Mouse (Mus musculus) olfactory bulb, adult 2 months (tissue): Measurements from ENCODE around the gene Cma1. TPM values are rescaled to one million over a fixed set of nuclear protein-coding genes. Genes with fewer than 3 reads are reported as not detected.

Experiments used
- H3K27ac ChIP-seq: fragments of 200-500 bp; 2 replicates; pipeline ENCODE4 v1.5.1; 2012; ENCODE audit warnings: low read depth, low read length; ENCODE audit not compliant: insufficient read depth
- H3K4me1 ChIP-seq: fragments of 200-500 bp; 2 replicates; pipeline ENCODE4 v1.6.1; 2012; ENCODE audit warnings: low read length; ENCODE audit not compliant: control insufficient read depth, insufficient read depth
- H3K4me3 ChIP-seq: fragments of 200-500 bp; 2 replicates; pipeline ENCODE4 v1.5.1; 2012; ENCODE audit warnings: mild to moderate bottlenecking, low read depth, low read length, moderate library complexity; ENCODE audit not compliant: insufficient read depth
- CTCF ChIP-seq: fragments of 200-500 bp; IDR thresholded peaks from 2 replicates; pipeline ENCODE4 v1.5.1; 2012; ENCODE audit warnings: low read depth, mild to moderate bottlenecking, low read length, moderate library complexity; ENCODE audit not compliant: insufficient read depth
- POLR2A ChIP-seq: fragments of 200-500 bp; IDR thresholded peaks from 2 replicates; pipeline ENCODE4 v1.6.1; 2012; ENCODE audit warnings: mild to moderate bottlenecking, low read depth, low read length, moderate library complexity; ENCODE audit not compliant: insufficient read depth
- WGBS: fragments of 180-500 bp; shearing (Covaris S2); methylation state at CpG from one replicate; pipeline ENCODE4 v1.1.7; 2018; 5-methylcytosine and 5-hydroxymethylcytosine counted together
- polyA plus RNA-seq: library from polyadenylated mRNA; stranded (reverse); fragments of >200 nt; gene quantifications from 2 replicates; pipeline ENCODE4 v1.2.4, GENCODE M21; 2012; ENCODE audit warnings: low replicate concordance; ENCODE audit not compliant: missing spikeins, insufficient read depth, insufficient read length

Cma1 gene
- polyA plus RNA-seq, 1 experiment: not detected

- Histone ChIP-seq H3K4me1 (peaks cover 7% of the 10 kb centered on the region; the same call in 1 of the 2 replicates), H3K27ac (no peak overlapping the region), H3K4me3 (no peak overlapping the region)
- TF ChIP-seq POLR2A (no peak), CTCF (no peak)
- 93% methylated on average over 7 of the region's 7 CpGs for WGBS
These were observed 45.5 kb downstream of the Cma1 start for GRCm38 (mm10) chr14:55898947-55899346.

GRCm38 (mm10) chr14:55897671-55898070 is 46.8 kb downstream of the Cma1 start:
- whole genome bisulfite sequencing: 95% methylated on average over 12 of the region's 12 CpGs
- TF ChIP-seq CTCF: no peak
- peaks cover 7% of the 10 kb centered on the region; the same call in 1 of the 2 replicates for H3K4me1 ChIP-seq
- H3K4me3 ChIP-seq: no peak overlapping the region
- no peak overlapping the region for H3K27ac ChIP-seq

Other genes starting within 250 kb of the Cma1 start
- not detected in 2 replicates for gene Tgm1, start 230.7 kb downstream of the Cma1 start, polyA plus RNA-seq
- not detected in 2 replicates for gene Rabggta, start 222.4 kb downstream of the Cma1 start, polyA plus RNA-seq
- not detected in 2 replicates for gene Dhrs1, start 199.0 kb downstream of the Cma1 start, polyA plus RNA-seq
- gene Nop9, start 199.0 kb downstream of the Cma1 start, polyA plus RNA-seq: not detected in 2 replicates
- gene Cideb, start 186.2 kb downstream of the Cma1 start, polyA plus RNA-seq: not detected in 2 replicates
- gene Ltb4r2, start 183.2 kb downstream of the Cma1 start, polyA plus RNA-seq: not detected in 2 replicates
- gene Ltb4r1, start 178.7 kb downstream of the Cma1 start, polyA plus RNA-seq: not detected in 2 replicates
- gene Adcy4, start 160.6 kb downstream of the Cma1 start, polyA plus RNA-seq: not detected in 2 replicates
- not detected in 2 replicates for gene Ripk3, start 155.8 kb downstream of the Cma1 start, polyA plus RNA-seq
- not detected in 2 replicates for gene Nfatc4, start 121.5 kb downstream of the Cma1 start, polyA plus RNA-seq
- not detected in 2 replicates for gene Nynrin, start 90.7 kb downstream of the Cma1 start, polyA plus RNA-seq
- gene Cbln3, start 60.3 kb downstream of the Cma1 start, polyA plus RNA-seq: not detected in 2 replicates
- gene Khnyn, start 59.7 kb downstream of the Cma1 start, polyA plus RNA-seq: not detected in 2 replicates
- not detected in 2 replicates for gene Sdr39u1, start 44.4 kb downstream of the Cma1 start, polyA plus RNA-seq
- not detected in 2 replicates for gene Cma2, start 6.3 kb upstream of the Cma1 start, polyA plus RNA-seq
- not detected in 2 replicates for gene Mcpt1, start 73.3 kb upstream of the Cma1 start, polyA plus RNA-seq
- not detected in 2 replicates for gene Mcpt9, start 85.8 kb upstream of the Cma1 start, polyA plus RNA-seq
- not detected in 2 replicates for gene Mcpt2, start 97.4 kb upstream of the Cma1 start, polyA plus RNA-seq
- gene Mcpt4, start 117.6 kb upstream of the Cma1 start, polyA plus RNA-seq: not detected in 2 replicates
- gene Mcpt8, start 140.6 kb upstream of the Cma1 start, polyA plus RNA-seq: not detected in 2 replicates
- not detected in 2 replicates for gene Ctsg, start 157.9 kb upstream of the Cma1 start, polyA plus RNA-seq
- gene Gzme, start 175.9 kb upstream of the Cma1 start, polyA plus RNA-seq: not detected in 2 replicates
- gene Gzmd, start 187.9 kb upstream of the Cma1 start, polyA plus RNA-seq: not detected in 2 replicates
- gene Gzmg, start 214.9 kb upstream of the Cma1 start, polyA plus RNA-seq: not detected in 2 replicates
- not detected in 2 replicates for gene Gzmn, start 229.9 kb upstream of the Cma1 start, polyA plus RNA-seq